In genomic region chr11:43516344-43517021, GRCm38 (mm10) we compare ENCODE assay signal across 8 mouse cellular contexts. TPM values are rescaled to one million over a fixed set of nuclear protein-coding genes. Genes with fewer than 3 reads are reported as not detected.
DNase-seq lines count a peak whose midpoint lies in the region; ATAC-seq lines count a peak whose summit lies in the region.

No protein-coding gene starts in this region.

- H3K9ac ChIP-seq in kidney, embryonic 16.5 days (replicated peaks; ENCODE audit: low read length): no peak overlapping the region

- no peak overlapping the region for H3K27ac ChIP-seq in kidney, embryonic 16.5 days (ENCODE audit: low read length)

- H3K4me2 ChIP-seq in kidney, embryonic 16.5 days (replicated peaks; ENCODE audit: low read depth, low read length): no peak overlapping the region

- 35% methylated on average over 8 of the region's 8 CpGs for WGBS in kidney, embryonic 16.5 days

- 0 out of 2 replicates have a peak, but pooled peaks cover 4% of the 10 kb centered on the region for H3K4me1 ChIP-seq in kidney, embryonic 16.5 days (ENCODE audit: insufficient read depth, low read length)

- no peak overlapping the region for H3K4me3 ChIP-seq in kidney, embryonic 16.5 days (ENCODE audit: low read length)

- DNase-seq in kidney, adult 18-20 months: peak; percentile 25
- no peak for DNase-seq in kidney, adult 9 months
- peak; percentile 79 for DNase-seq in WW6 (ENCODE audit: low read depth, low spot score)
- DNase-seq in embryo, embryonic 9.5 days (ENCODE audit: extremely low spot score): peak; percentile 54
- peak; percentile 42 for DNase-seq in thymus, postnatal 25 days
- DNase-seq in left cerebral cortex, adult 9 months (ENCODE audit: low spot score in 2 of 2): no peak

- no peaks in the 10 kb centered on the region for H3K36me3 ChIP-seq in kidney, embryonic 16.5 days (ENCODE audit: insufficient read depth, low read length)

- H3K27me3 ChIP-seq in kidney, embryonic 16.5 days (ENCODE audit: insufficient read depth, low read length): no peaks in the 10 kb centered on the region

- peak; percentile 52; the same call in 1 of the 2 replicates for ATAC-seq in kidney, embryonic 16.5 days (ENCODE audit: low FRiP score, low TSS enrichment)
- ATAC-seq in megakaryocyte, adult 5-6 weeks (ENCODE audit: poor library complexity, severe bottlenecking): peak; percentile 82

- no peaks in the 10 kb centered on the region; the same call in 1 of the 2 replicates for H3K9me3 ChIP-seq in kidney, embryonic 16.5 days (ENCODE audit: low read length)

RNA-seq across cellular contexts. Expression of gene Ccnjl, which starts 12.1 kb away (rescaled TPM):
- 26.4 and 29.9 TPM in 2 replicates for polyA plus RNA-seq in kidney, embryonic 16.5 days (2015; fragmentation: Nextera tagmentation; extraction: Ambion mirVana)
- total RNA-seq in megakaryocyte, adult 5-6 weeks (2015): not detected in 2 replicates
- total RNA-seq in megakaryocyte, adult 5-6 weeks (2017): not detected in 2 replicates

RNA-seq across cellular contexts. Expression of gene C1qtnf2, which starts 42.4 kb away (rescaled TPM):
- polyA plus RNA-seq in kidney, embryonic 16.5 days (2015; fragmentation: Nextera tagmentation; extraction: Ambion mirVana): 17.8 and 20.8 TPM in 2 replicates
- total RNA-seq in megakaryocyte, adult 5-6 weeks (2015): not detected in 2 replicates
- total RNA-seq in megakaryocyte, adult 5-6 weeks (2017): not detected in 2 replicates

Comparison
In these comparisons a context has a peak if more than half of its experiments do, and no peak if none do; other contexts are left out.
1. DNase-seq: peak in kidney, adult 18-20 months (single experiment), WW6 (single experiment), embryo, embryonic 9.5 days (single experiment) and thymus, postnatal 25 days (single experiment); none in kidney, adult 9 months (single experiment) and left cerebral cortex, adult 9 months (0 of 2).